Mouse (Mus musculus) thymus, adult 2 months (tissue): ENCODE data around the gene Fndc10. TPM values are rescaled to one million over a fixed set of nuclear protein-coding genes. Genes with fewer than 3 reads are reported as not detected.

Source experiments
- DNase-seq: peaks from one replicate; pipeline ENCODE4 v3.0.0; 2021
- H3K27ac ChIP-seq: fragments of 200-500 bp; 2 replicates; pipeline ENCODE4 v1.5.1; 2012; ENCODE audit warnings: low read length, control low read depth; ENCODE audit not compliant: control insufficient read depth, insufficient read depth
- H3K27me3 ChIP-seq: fragments of 200-500 bp; 2 replicates; pipeline ENCODE4 v1.6.1; 2012; ENCODE audit warnings: mild to moderate bottlenecking, low read length, moderate library complexity, mixed read lengths; ENCODE audit not compliant: control insufficient read depth, insufficient read depth
- H3K36me3 ChIP-seq: fragments of 200-500 bp; 2 replicates; pipeline ENCODE4 v1.6.1; 2012; ENCODE audit warnings: mild to moderate bottlenecking, low read length, moderate library complexity; ENCODE audit not compliant: control insufficient read depth, insufficient read depth
- H3K4me1 ChIP-seq: fragments of 200-500 bp; replicated peaks from 2 replicates; pipeline ENCODE4 v1.6.1; 2012; ENCODE audit warnings: low read length; ENCODE audit not compliant: control insufficient read depth, insufficient read depth
- H3K4me3 ChIP-seq: fragments of 200-500 bp; 2 replicates; pipeline ENCODE4 v1.5.1; 2012; ENCODE audit warnings: mild to moderate bottlenecking, low read length, control low read depth, moderate library complexity; ENCODE audit not compliant: control insufficient read depth, insufficient read depth
- CTCF ChIP-seq: fragments of 200-500 bp; IDR thresholded peaks from 2 replicates; pipeline ENCODE4 v1.5.1; 2012; ENCODE audit warnings: mild to moderate bottlenecking, control low read depth, low read length, moderate library complexity, borderline replicate concordance; ENCODE audit not compliant: control insufficient read depth, poor library complexity, insufficient read depth; ENCODE audit errors: extremely low read depth
- POLR2A ChIP-seq: fragments of 200-500 bp; IDR thresholded peaks from 2 replicates; pipeline ENCODE4 v1.6.1; 2012; ENCODE audit warnings: mild to moderate bottlenecking, low read length, control low read depth, moderate library complexity; ENCODE audit not compliant: control insufficient read depth, poor library complexity, insufficient read depth; ENCODE audit errors: extremely low read depth
- WGBS: fragments of 180-500 bp; shearing (Covaris S2); methylation state at CpG from one replicate; pipeline ENCODE4 v1.1.7; 2018; 5-methylcytosine and 5-hydroxymethylcytosine counted together
- polyA plus RNA-seq: library from polyadenylated mRNA; depleted of rRNA; stranded (reverse); fragments of >200 nt; gene quantifications from 2 replicates; pipeline ENCODE4 v1.2.3, GENCODE M21; 2012; rRNA removed

Gene Fndc10
- polyA plus RNA-seq, 1 experiment: 17.4 TPM

- TF ChIP-seq POLR2A (no peak), CTCF (no peak)
- Histone ChIP-seq H3K36me3 (no peaks in the 10 kb centered on the region), H3K27ac (no peak overlapping the region), H3K27me3 (no peaks in the 10 kb centered on the region), H3K4me1 (no peaks in the 10 kb centered on the region), H3K4me3 (no peak overlapping the region)
- DNase-seq: no peak
- WGBS: over 99% methylated on average over 5 of the region's 5 CpGs
Observed at GRCm38 (mm10) chr4:155745136-155745535, 51.0 kb downstream of the Fndc10 start.

Other genes with a start within 250 kb of the Fndc10 start
- gene Tmem52, start 225.2 kb upstream of the Fndc10 start, polyA plus RNA-seq: 0.62 and 2.1 TPM in 2 replicates
- gene Gnb1, start 203.0 kb upstream of the Fndc10 start, polyA plus RNA-seq: 850 and 885 TPM in 2 replicates
- gene Nadk, start 132.0 kb upstream of the Fndc10 start, polyA plus RNA-seq: 129 TPM in 2 replicates
- 17.1 and 19.1 TPM in 2 replicates for gene Slc35e2, start 92.9 kb upstream of the Fndc10 start, polyA plus RNA-seq
- gene Cdk11b, start 69.5 kb upstream of the Fndc10 start, polyA plus RNA-seq: 34.4 and 42.1 TPM in 2 replicates
- not detected in 2 replicates for gene Gm10563, start 48.9 kb upstream of the Fndc10 start, polyA plus RNA-seq
- 17.0 and 17.8 TPM in 2 replicates for gene Mmp23, start 41.0 kb upstream of the Fndc10 start, polyA plus RNA-seq
- 91.2 and 99.7 TPM in 2 replicates for gene Mib2, start 25.1 kb upstream of the Fndc10 start, polyA plus RNA-seq
- 184 and 186 TPM in 2 replicates for gene Ssu72, start 10.5 kb downstream of the Fndc10 start, polyA plus RNA-seq
- gene Tmem240, start 40.5 kb downstream of the Fndc10 start, polyA plus RNA-seq: 4.9 and 5.1 TPM in 2 replicates
- 87.0 and 93.1 TPM in 2 replicates for gene Atad3a, start 66.8 kb downstream of the Fndc10 start, polyA plus RNA-seq
- gene Vwa1, start 80.4 kb downstream of the Fndc10 start, polyA plus RNA-seq: 11.2 and 13.5 TPM in 2 replicates
- gene Tmem88b, start 91.5 kb downstream of the Fndc10 start, polyA plus RNA-seq: 0.55 and 0.58 TPM in 2 replicates
- 0.42 and 0.92 TPM in 2 replicates for gene Ankrd65, start 96.1 kb downstream of the Fndc10 start, polyA plus RNA-seq
- gene Mrpl20, start 108.5 kb downstream of the Fndc10 start, polyA plus RNA-seq: 74.6 and 77.9 TPM in 2 replicates
- gene Ccnl2, start 118.1 kb downstream of the Fndc10 start, polyA plus RNA-seq: 131 and 145 TPM in 2 replicates
- gene Aurkaip1, start 136.9 kb downstream of the Fndc10 start, polyA plus RNA-seq: 230 and 238 TPM in 2 replicates
- 30.7 and 43.4 TPM in 2 replicates for gene Mxra8, start 145.3 kb downstream of the Fndc10 start, polyA plus RNA-seq
- 152 and 184 TPM in 2 replicates for gene Dvl1, start 153.1 kb downstream of the Fndc10 start, polyA plus RNA-seq
- 2.7 and 3.0 TPM in 2 replicates for gene Tas1r3, start 169.0 kb downstream of the Fndc10 start, polyA plus RNA-seq
- 31.9 and 32.2 TPM in 2 replicates for gene Cptp, start 175.1 kb downstream of the Fndc10 start, polyA plus RNA-seq
- 107 and 108 TPM in 2 replicates for gene Ints11, start 175.2 kb downstream of the Fndc10 start, polyA plus RNA-seq
- gene Pusl1, start 197.4 kb downstream of the Fndc10 start, polyA plus RNA-seq: 83.2 and 91.1 TPM in 2 replicates
- 77.6 and 86.1 TPM in 2 replicates for gene Acap3, start 197.5 kb downstream of the Fndc10 start, polyA plus RNA-seq
- 122 and 147 TPM in 2 replicates for gene Ube2j2, start 249.5 kb downstream of the Fndc10 start, polyA plus RNA-seq